Mouse (Mus musculus) embryonic fibroblast, embryonic 13.5 days (primary cell): Measurements from ENCODE around the gene Ryr1. TPM values are rescaled to one million over a fixed set of nuclear protein-coding genes. Genes with fewer than 3 reads are reported as not detected.
A peak's percentile ranks its signal among the peaks of the same experiment; 100 is the strongest.

Experiments
- H3K27ac ChIP-seq: 2 replicates; pipeline ENCODE4 v1.5.1; 2012; ENCODE audit warnings: low read length, control low read depth, inconsistent platforms; ENCODE audit not compliant: insufficient read depth
- H3K4me1 ChIP-seq: 2 replicates; pipeline ENCODE4 v1.6.1; 2011; ENCODE audit warnings: low read length; ENCODE audit not compliant: control insufficient read depth, insufficient read depth
- H3K4me3 ChIP-seq: 2 replicates; pipeline ENCODE4 v1.5.1; 2011; ENCODE audit warnings: mild to moderate bottlenecking, control low read depth, low read length; ENCODE audit not compliant: insufficient read depth
- CTCF ChIP-seq: IDR thresholded peaks from 2 replicates; pipeline ENCODE4 v1.5.1; 2011; ENCODE audit warnings: mild to moderate bottlenecking, control low read depth, low read length, moderate library complexity, borderline replicate concordance; ENCODE audit not compliant: insufficient read depth
- POLR2A ChIP-seq: IDR thresholded peaks from 2 replicates; pipeline ENCODE4 v1.6.1; 2011; ENCODE audit warnings: low read depth, mild to moderate bottlenecking, control low read depth, low read length, moderate library complexity
- polyA plus RNA-seq: library from polyadenylated mRNA; stranded (reverse); fragments of >200 nt; gene quantifications from 2 replicates; pipeline ENCODE4 v1.2.4, GENCODE M21; 2011; ENCODE audit warnings: low read depth; ENCODE audit not compliant: missing spikeins, insufficient read length

Ryr1 gene
- polyA plus RNA-seq, 1 experiment: 0.28 TPM

- no peak for TF ChIP-seq POLR2A
- TF ChIP-seq CTCF: no peak
- peaks cover 43% of the 10 kb centered on the region for H3K4me1 ChIP-seq
Observed at GRCm38 (mm10) chr7:28955295-28955897, 169.6 kb downstream of the Ryr1 start.

GRCm38 (mm10) chr7:28954773-28955172 is 170.2 kb downstream of the Ryr1 start:
- Histone ChIP-seq H3K27ac (peak overlapping the region; percentile 93), H3K4me1 (peaks cover 48% of the 10 kb centered on the region)
- no peak for TF ChIP-seq CTCF
- no peak for TF ChIP-seq POLR2A

More at GRCm38 (mm10) chr7:28955295-28955897, 169.6 kb downstream of the Ryr1 start:
- Histone ChIP-seq H3K4me3 (no peak overlapping the region), H3K27ac (peak overlapping the region; percentile 93)

GRCm38 (mm10) chr7:28953476-28954376 is 171.3 kb downstream of the Ryr1 start:
- peaks cover 47% of the 10 kb centered on the region for H3K4me1 ChIP-seq
- TF ChIP-seq POLR2A (no peak), CTCF (no peak)
- no peak overlapping the region for H3K4me3 ChIP-seq
- H3K27ac ChIP-seq: peak overlapping the region; percentile 99

More at GRCm38 (mm10) chr7:28954773-28955172, 170.2 kb downstream of the Ryr1 start:
- no peak overlapping the region for H3K4me3 ChIP-seq

Other genes starting within 250 kb of the Ryr1 start
- gene Capn12, start 243.8 kb downstream of the Ryr1 start, polyA plus RNA-seq: 0.23 TPM in 1 of 2 replicates, not detected in the other
- 446 and 575 TPM in 2 replicates for gene Actn4, start 162.8 kb downstream of the Ryr1 start, polyA plus RNA-seq
- gene Eif3k, start 143.3 kb downstream of the Ryr1 start, polyA plus RNA-seq: 328 and 347 TPM in 2 replicates
- gene Map4k1, start 143.1 kb downstream of the Ryr1 start, polyA plus RNA-seq: 2.0 and 2.2 TPM in 2 replicates
- not detected in 2 replicates for gene Rasgrp4, start 9.7 kb upstream of the Ryr1 start, polyA plus RNA-seq
- gene Fam98c, start 31.1 kb upstream of the Ryr1 start, polyA plus RNA-seq: 5.5 and 5.9 TPM in 2 replicates
- gene Ggn, start 45.0 kb upstream of the Ryr1 start, polyA plus RNA-seq: 1.2 and 1.3 TPM in 2 replicates
- 31.2 and 56.4 TPM in 2 replicates for gene Spred3, start 45.2 kb upstream of the Ryr1 start, polyA plus RNA-seq
- 374 and 478 TPM in 2 replicates for gene Psmd8, start 55.5 kb upstream of the Ryr1 start, polyA plus RNA-seq
- gene Catsperg1, start 88.9 kb upstream of the Ryr1 start, polyA plus RNA-seq: 0.40 and 0.47 TPM in 2 replicates
- gene Kcnk6, start 107.3 kb upstream of the Ryr1 start, polyA plus RNA-seq: 1.4 and 2.7 TPM in 2 replicates
- 67.7 and 68.0 TPM in 2 replicates for gene Yif1b, start 113.2 kb upstream of the Ryr1 start, polyA plus RNA-seq
- 10.6 and 40.6 TPM in 2 replicates for gene 2200002D01Rik, start 123.3 kb upstream of the Ryr1 start, polyA plus RNA-seq
- gene Spint2, start 156.7 kb upstream of the Ryr1 start, polyA plus RNA-seq: 11.6 and 11.7 TPM in 2 replicates
- 8.2 and 12.8 TPM in 2 replicates for gene Ppp1r14a, start 164.1 kb upstream of the Ryr1 start, polyA plus RNA-seq
- gene Dpf1, start 178.8 kb upstream of the Ryr1 start, polyA plus RNA-seq: 4.7 and 6.6 TPM in 2 replicates